Mouse (Mus musculus): ENCODE measurements around the gene Cfh.
"Not testable (repeated sequence)": the region's sequence is repeated elsewhere in the genome, so short reads cannot be mapped to it uniquely, and the experiment has no call there.

Cfh gene

GRCm38 (mm10) chr1:140183664-140184063 lies at the start of gene Cfh:
Cfh (minus strand) TSS chr1:140183764.
- DNase-seq (ENCODE audit: low read depth, low spot score), result not testable (repeated sequence)

GRCm38 (mm10) chr1:140226673-140227072 lies 43.1 kb upstream of the Cfh start:
- no peak for DNase-seq (ENCODE audit: low read depth, low spot score)

- DNase-seq (ENCODE audit: low read depth, low spot score), result no peak
Measured at GRCm38 (mm10) chr1:140225221-140225620, 41.7 kb upstream of the Cfh start.

- DNase-seq (ENCODE audit: low read depth, low spot score), result no peak
Measured at GRCm38 (mm10) chr1:140205329-140205728, 21.8 kb upstream of the Cfh start.

- not testable (repeated sequence) for DNase-seq (ENCODE audit: low read depth, low spot score)
Measured at GRCm38 (mm10) chr1:140188500-140188899, 4.9 kb upstream of the Cfh start.

- no peak for DNase-seq (ENCODE audit: low read depth, low spot score)
Measured at GRCm38 (mm10) chr1:140183208-140183607, 356 bp downstream of the Cfh start.

GRCm38 (mm10) chr1:140180125-140180524 lies 3.4 kb downstream of the Cfh start:
- no peak for DNase-seq (ENCODE audit: low read depth, low spot score)

- no peak for DNase-seq (ENCODE audit: low read depth, low spot score)
Measured at GRCm38 (mm10) chr1:140175442-140175841, 8.1 kb downstream of the Cfh start.

GRCm38 (mm10) chr1:140171581-140172154 lies 11.9 kb downstream of the Cfh start:
- DNase-seq (ENCODE audit: low read depth, low spot score), result no peak

GRCm38 (mm10) chr1:140158970-140159369 lies 24.6 kb downstream of the Cfh start:
- DNase-seq (ENCODE audit: low read depth, low spot score), result no peak

GRCm38 (mm10) chr1:140069471-140069870 lies 114.1 kb downstream of the Cfh start:
- no peak for DNase-seq (ENCODE audit: low read depth, low spot score)

All from retina, postnatal 7 days (tissue).